Mouse (Mus musculus) kidney, adult 9 months (tissue): ENCODE data around the gene Desi1.

ENCODE experiments used
- DNase-seq: peaks from one replicate; pipeline ENCODE4 v3.0.0; 2022

Desi1 gene

GRCm38 (mm10) chr15:82033762-82034161, at the start of gene Desi1:
Gene Desi1, minus strand, starts transcription at chr15:82033862.
- no peak for DNase-seq

GRCm38 (mm10) chr15:82081161-82081560, 47.5 kb upstream of the Desi1 start:
- DNase-seq = peak; percentile 19

GRCm38 (mm10) chr15:82079883-82080282, 46.2 kb upstream of the Desi1 start:
- no peak for DNase-seq

GRCm38 (mm10) chr15:82073490-82073889, 39.8 kb upstream of the Desi1 start:
- no peak for DNase-seq

GRCm38 (mm10) chr15:82071816-82072469, 38.3 kb upstream of the Desi1 start:
- no peak for DNase-seq

- DNase-seq = no peak
Measured at GRCm38 (mm10) chr15:82069898-82070297, 36.2 kb upstream of the Desi1 start, which contains the start of gene Mei1. Gene Mei1, plus strand, starts transcription at chr15:82069996.

GRCm38 (mm10) chr15:82065511-82065910, 31.8 kb upstream of the Desi1 start:
- peak; percentile 93 for DNase-seq

- DNase-seq = no peak
Measured at GRCm38 (mm10) chr15:82063909-82064308, 30.2 kb upstream of the Desi1 start.

- DNase-seq = no peak
Measured at GRCm38 (mm10) chr15:82058719-82059201, 25.1 kb upstream of the Desi1 start, which contains the start of gene 4930407I10Rik. Gene 4930407I10Rik, plus strand, starts transcription at chr15:82059151.

GRCm38 (mm10) chr15:82052544-82052943, 18.9 kb upstream of the Desi1 start:
- no peak for DNase-seq

- DNase-seq = peak; percentile 91
Measured at GRCm38 (mm10) chr15:82047080-82047883, 13.6 kb upstream of the Desi1 start, which contains the start of gene Snu13. Gene Snu13, minus strand, starts transcription at chr15:82047598.

- peak; percentile 22 for DNase-seq
Measured at GRCm38 (mm10) chr15:82046246-82046891, 12.7 kb upstream of the Desi1 start.

GRCm38 (mm10) chr15:82044166-82044784, 10.6 kb upstream of the Desi1 start:
- no peak for DNase-seq

GRCm38 (mm10) chr15:82040650-82041049, 7.0 kb upstream of the Desi1 start:
- DNase-seq = peak; percentile 53

GRCm38 (mm10) chr15:82035904-82036689, 2.4 kb upstream of the Desi1 start:
- DNase-seq = peak; percentile 40

- no peak for DNase-seq
Measured at GRCm38 (mm10) chr15:82032386-82032785, 1.3 kb downstream of the Desi1 start.

- DNase-seq = no peak
Measured at GRCm38 (mm10) chr15:82027726-82028125, 5.9 kb downstream of the Desi1 start.

- DNase-seq = no peak
Measured at GRCm38 (mm10) chr15:82027276-82027675, 6.4 kb downstream of the Desi1 start.

- DNase-seq = no peak
Measured at GRCm38 (mm10) chr15:82023965-82024635, 9.6 kb downstream of the Desi1 start.

GRCm38 (mm10) chr15:82022535-82023088, 11.1 kb downstream of the Desi1 start:
- no peak for DNase-seq

- no peak for DNase-seq
Measured at GRCm38 (mm10) chr15:82019288-82019687, 14.4 kb downstream of the Desi1 start.
